Mouse (Mus musculus): ENCODE data around the gene Tusc2.

DNA sequence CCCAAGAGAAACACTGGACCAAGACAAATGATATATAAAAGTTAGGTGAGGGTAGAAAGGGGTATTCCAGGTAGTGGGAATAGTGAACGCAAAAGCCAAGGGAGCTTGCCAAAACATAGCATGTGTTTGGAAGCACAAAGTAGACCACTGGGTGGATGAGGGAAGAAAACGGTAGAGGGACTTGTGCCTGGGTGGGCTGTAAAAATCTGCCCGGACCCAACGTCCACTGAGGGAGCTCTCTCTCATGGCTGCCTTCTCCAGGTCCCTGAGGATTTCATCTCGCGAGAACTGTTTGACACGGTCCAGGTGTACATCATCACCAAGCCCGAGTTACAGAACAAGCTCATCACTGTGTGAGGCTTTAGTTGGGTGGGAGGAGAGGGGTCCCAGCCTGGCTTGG lies 20.3 kb upstream of the Tusc2 start:
- TF ChIP-seq CTCF (IDR thresholded peaks at IDR 0.05; ENCODE audit: borderline replicate concordance, insufficient read depth, low read depth, low read length) (no peak), POLR2A (IDR thresholded peaks at IDR 0.05; ENCODE audit: borderline replicate concordance, insufficient read depth, low read length) (no peak)

Measured in cerebellum, adult 2 months (tissue).